Mouse (Mus musculus) forebrain, embryonic 14.5 days (tissue): Measurements from ENCODE around the gene Acer3. TPM values are rescaled to one million over a fixed set of nuclear protein-coding genes. Genes with fewer than 3 reads are reported as not detected.
A peak's percentile ranks its signal among the peaks of the same experiment; 100 is the strongest.

ENCODE experiments used
- ATAC-seq: fragments of 200-750 bp; cut with Nextera tagmentation; 2 replicates; pipeline ENCODE4 v1.8.0; 2017; ENCODE audit warnings: mild to moderate bottlenecking, moderate library complexity
- DNase-seq: peaks from one replicate; pipeline ENCODE4 v3.0.0-alpha.2; 2015; ENCODE audit warnings: low spot score
- H3K27ac ChIP-seq: fragments of 300-500 bp; sonication (generic); 2 replicates; pipeline ENCODE4 v1.5.1; 2014; ENCODE audit warnings: low read depth, mild to moderate bottlenecking, control low read depth, low read length, moderate library complexity
- H3K27me3 ChIP-seq: fragments of 300-500 bp; sonication (generic); replicated peaks from 2 replicates; pipeline ENCODE4 v1.6.1; 2014; ENCODE audit warnings: low read length, control low read depth, mixed read lengths; ENCODE audit not compliant: control insufficient read depth, insufficient read depth
- H3K36me3 ChIP-seq: fragments of 300-500 bp; sonication (generic); 2 replicates; pipeline ENCODE4 v1.6.1; 2014; ENCODE audit warnings: low read length, control low read depth; ENCODE audit not compliant: control insufficient read depth, insufficient read depth
- H3K4me1 ChIP-seq: fragments of 300-500 bp; sonication (generic); 2 replicates; pipeline ENCODE4 v1.6.1; 2014; ENCODE audit warnings: antibody characterized with exemption, low read length, control low read depth; ENCODE audit not compliant: control insufficient read depth, insufficient read depth
- H3K4me2 ChIP-seq: fragments of 300-500 bp; sonication (generic); 2 replicates; pipeline ENCODE4 v1.6.1; 2014; ENCODE audit warnings: mild to moderate bottlenecking, control low read depth, low read length
- H3K4me3 ChIP-seq: fragments of 300-500 bp; sonication (generic); 2 replicates; pipeline ENCODE4 v1.5.1; 2014; ENCODE audit warnings: low read depth, low read length, control low read depth
- H3K9ac ChIP-seq: fragments of 300-500 bp; sonication (generic); 2 replicates; pipeline ENCODE4 v1.6.1; 2014; ENCODE audit warnings: mild to moderate bottlenecking, low read length, control low read depth, moderate library complexity
- H3K9me3 ChIP-seq: fragments of 300-500 bp; sonication (generic); replicated peaks from 2 replicates; pipeline ENCODE4 v1.6.1; 2016; ENCODE audit warnings: low read length, control low read depth, mixed read lengths; ENCODE audit not compliant: control insufficient read depth
- WGBS: fragments of 180-500 bp; shearing (Covaris S2); extraction: QIAGEN DNeasy Blood & Tissue Kit; methylation state at CpG from one replicate; pipeline ENCODE4 v1.1.7; 2014; 5-methylcytosine and 5-hydroxymethylcytosine counted together
- polyA plus RNA-seq: library from polyadenylated mRNA; unstranded; fragments of >200 nt; fragmentation: Nextera tagmentation; extraction: Ambion mirVana; gene quantifications from 2 replicates; pipeline ENCODE4 v1.2.1, GENCODE M21; 2014

Acer3 gene
- polyA plus RNA-seq, 1 experiment from 2014 or later: 10.1 TPM

DNA sequence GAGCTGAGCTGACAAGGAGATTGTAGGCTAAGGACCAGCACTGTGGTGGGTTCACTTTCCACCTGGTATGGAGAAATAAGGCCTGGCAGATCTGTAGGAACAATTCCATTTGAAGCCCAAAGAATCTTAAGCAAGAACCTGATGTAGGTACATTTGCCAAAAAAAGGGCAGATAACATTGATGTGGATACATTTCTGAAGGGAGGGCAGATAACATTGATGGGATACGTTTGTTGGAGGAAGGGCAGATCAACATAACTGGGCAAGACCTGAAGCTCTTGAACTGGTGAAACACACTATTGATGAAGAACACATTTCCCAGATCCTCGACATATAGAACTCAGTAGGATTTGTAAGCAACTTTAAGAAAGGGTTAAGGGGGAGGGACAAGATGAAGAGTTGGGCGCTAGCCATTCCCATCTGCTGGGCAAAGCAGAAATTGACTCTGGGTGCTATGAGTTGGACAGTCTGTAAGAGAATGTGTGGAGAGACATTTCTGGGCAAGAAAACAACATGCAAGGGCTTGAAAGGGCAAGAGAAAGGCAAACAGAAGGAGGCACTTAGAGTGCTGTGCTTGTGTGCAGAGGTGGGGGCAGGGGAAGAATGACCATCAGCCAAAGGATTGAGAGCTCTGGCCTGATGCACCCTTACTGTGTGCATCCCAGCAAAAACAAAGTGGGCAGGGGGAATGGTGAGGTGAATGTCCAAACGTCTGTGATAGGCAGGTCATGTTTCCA lies 8.7 kb downstream of the Acer3 start:
- no peaks in the 10 kb centered on the region for H3K36me3 ChIP-seq
- WGBS: 62% methylated on average over 4 of the region's 4 CpGs
- no peak overlapping the region for H3K4me2 ChIP-seq
- H3K4me1 ChIP-seq: peaks cover 5% of the 10 kb centered on the region; the same call in 1 of the 2 replicates
- no peak overlapping the region for H3K4me3 ChIP-seq
- no peak for DNase-seq
- H3K27ac ChIP-seq: no peak overlapping the region
- H3K27me3 ChIP-seq: no peaks in the 10 kb centered on the region
- no peaks in the 10 kb centered on the region for H3K9me3 ChIP-seq
- no peak overlapping the region for H3K9ac ChIP-seq
- no peak for ATAC-seq

DNA sequence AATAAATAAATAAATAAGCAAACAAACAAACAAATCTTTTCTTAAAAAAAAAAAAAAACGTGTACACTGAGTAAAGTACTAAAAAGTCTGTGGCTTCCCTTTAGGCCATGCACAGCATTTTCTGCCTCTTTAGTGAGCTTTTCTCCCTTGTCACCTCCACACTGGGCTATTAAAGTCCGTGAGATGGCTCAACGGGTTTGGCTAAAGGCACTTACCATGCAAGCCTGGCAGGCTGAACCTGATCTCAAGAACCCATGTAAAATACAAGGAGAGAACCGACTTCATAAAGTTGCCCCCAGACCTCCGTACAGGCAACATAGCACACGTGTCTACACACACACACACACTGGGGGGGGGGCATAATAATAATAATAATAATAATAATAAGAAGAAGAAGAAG lies 10.7 kb downstream of the Acer3 start:
- DNase-seq: no peak
- H3K9me3 ChIP-seq: no peaks in the 10 kb centered on the region
- peaks cover 5% of the 10 kb centered on the region; the same call in 1 of the 2 replicates for H3K4me1 ChIP-seq
- H3K27me3 ChIP-seq: no peaks in the 10 kb centered on the region
- no peak overlapping the region for H3K4me2 ChIP-seq
- ATAC-seq: no peak
- no peaks in the 10 kb centered on the region for H3K36me3 ChIP-seq
- H3K9ac ChIP-seq: no peak overlapping the region
- H3K4me3 ChIP-seq: no peak overlapping the region
- no peak overlapping the region for H3K27ac ChIP-seq
- WGBS: 58% methylated on average over 6 of the region's 6 CpGs

DNA sequence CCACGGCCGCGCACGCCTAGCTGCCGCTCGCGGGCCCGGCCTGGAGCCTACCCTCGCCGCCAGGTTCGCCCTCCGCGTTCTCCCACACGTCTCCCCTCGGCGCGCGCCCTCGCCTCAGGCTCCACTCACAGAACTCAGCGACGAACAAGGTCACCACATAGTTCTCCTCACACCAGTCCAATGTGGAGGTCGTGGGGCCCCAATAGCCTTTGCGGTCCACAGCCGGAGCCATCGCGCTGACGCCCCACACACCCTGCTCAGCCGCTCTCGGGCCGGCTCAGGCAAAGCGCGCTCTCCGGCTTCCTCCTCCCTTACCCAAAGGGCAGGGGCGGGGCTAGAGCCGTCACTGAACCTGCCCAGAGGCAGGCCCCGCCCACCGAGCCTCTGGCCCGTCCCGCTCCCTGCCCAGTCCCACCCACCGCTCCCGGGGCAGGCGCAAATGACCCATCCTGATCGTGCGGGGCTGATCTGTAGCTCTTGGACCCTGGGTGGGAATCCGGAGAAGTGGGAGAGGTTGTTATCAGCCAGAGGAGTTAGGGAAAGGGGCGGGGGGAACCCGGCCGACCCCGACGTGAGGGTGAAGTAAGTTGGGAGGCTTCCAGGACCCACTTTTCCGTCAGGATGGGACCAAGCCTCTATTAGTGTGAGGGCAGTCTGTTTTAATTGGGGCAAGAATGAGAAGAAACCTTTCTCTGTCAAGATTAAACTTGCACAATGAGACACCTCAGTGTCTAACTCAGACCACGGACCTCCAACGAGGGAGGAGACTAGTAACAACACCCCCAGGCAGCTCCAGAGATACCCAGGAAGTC lies 11.6 kb downstream of the Acer3 start:
- Histone ChIP-seq H3K27me3 (no peaks in the 10 kb centered on the region), H3K4me3 (peak overlapping the region; percentile 66), H3K9me3 (no peaks in the 10 kb centered on the region), H3K4me2 (peak overlapping the region; percentile 87), H3K4me1 (peaks cover 5% of the 10 kb centered on the region; the same call in 1 of the 2 replicates), H3K9ac (peak overlapping the region; percentile 77), H3K27ac (no peak overlapping the region), H3K36me3 (no peaks in the 10 kb centered on the region)
- ATAC-seq (peak; percentile 99), DNase-seq (peak; percentile 93)
- WGBS: under 1% methylated on average over 52 of the region's 53 CpGs

DNA sequence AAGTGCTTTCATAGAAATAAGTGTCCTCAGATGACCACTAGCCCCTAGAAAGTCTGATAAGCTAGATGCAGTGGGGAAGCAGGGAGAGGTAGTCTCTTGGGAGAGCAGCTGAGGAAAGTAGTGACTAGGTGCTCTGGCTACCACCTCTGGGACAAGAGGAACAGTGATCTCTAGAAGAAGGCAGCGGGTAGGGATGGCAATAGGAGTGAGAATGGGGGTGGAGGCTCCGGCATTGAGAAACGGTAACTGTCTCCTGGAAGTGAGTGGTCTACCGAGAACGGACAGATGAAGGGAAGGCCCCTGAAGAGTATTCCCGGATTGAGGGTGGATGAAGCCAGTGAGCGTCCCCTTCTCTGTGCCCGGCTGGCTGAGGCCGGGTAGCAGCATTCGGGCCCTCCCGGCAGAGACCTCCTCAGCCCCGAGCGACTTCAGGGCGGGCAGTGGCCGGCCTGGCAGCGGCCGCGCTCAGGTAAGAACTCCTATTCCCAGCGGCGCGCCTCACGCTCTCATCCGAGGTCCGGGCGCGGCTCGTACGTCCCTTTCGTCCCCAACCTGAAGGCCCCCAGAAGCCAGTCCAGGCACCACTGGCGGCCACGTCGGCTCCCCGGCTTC lies 12.3 kb downstream of the Acer3 start:
- Histone ChIP-seq H3K27me3 (no peaks in the 10 kb centered on the region), H3K4me2 (peak overlapping the region; percentile 87), H3K27ac (no peak overlapping the region), H3K4me3 (peak overlapping the region; percentile 66), H3K9ac (peak overlapping the region; percentile 77), H3K4me1 (peaks cover 5% of the 10 kb centered on the region; the same call in 1 of the 2 replicates), H3K9me3 (no peaks in the 10 kb centered on the region), H3K36me3 (no peaks in the 10 kb centered on the region)
- ATAC-seq (peak; percentile 62), DNase-seq (no peak)
- 1% methylated on average over 31 of the region's 33 CpGs for WGBS

DNA sequence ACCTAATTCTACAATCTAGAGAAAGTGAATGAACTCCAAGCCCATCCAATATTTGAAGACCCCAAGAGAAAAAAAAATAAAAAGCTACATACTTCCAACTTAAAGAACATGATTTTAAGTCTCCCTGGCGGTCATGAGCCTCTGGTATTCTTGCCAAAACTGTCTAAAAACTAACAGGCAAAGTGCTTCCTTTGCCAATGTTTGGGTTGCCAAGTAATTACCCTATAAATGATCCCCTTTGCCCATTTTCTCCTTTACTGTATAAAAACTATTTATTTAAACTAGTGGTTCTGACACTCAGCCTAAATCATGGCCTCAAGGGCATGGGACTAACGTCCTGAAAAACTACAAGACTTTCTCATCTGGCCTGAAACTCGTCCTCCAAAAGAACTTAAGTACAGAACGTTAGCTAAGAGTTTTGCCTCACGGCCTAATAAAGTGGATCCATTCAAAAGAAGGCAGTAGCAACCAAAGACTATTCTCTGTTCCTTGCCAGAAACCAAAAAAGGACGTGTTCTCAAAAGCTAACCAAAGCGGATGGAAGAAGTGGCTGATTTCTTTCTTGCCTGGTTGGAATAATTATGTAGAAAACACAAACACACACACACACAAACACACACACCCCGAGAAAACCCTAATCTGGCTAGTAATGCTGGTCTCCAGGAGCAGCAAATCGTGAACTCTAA lies 12.9 kb downstream of the Acer3 start:
- no peak for ATAC-seq

DNA sequence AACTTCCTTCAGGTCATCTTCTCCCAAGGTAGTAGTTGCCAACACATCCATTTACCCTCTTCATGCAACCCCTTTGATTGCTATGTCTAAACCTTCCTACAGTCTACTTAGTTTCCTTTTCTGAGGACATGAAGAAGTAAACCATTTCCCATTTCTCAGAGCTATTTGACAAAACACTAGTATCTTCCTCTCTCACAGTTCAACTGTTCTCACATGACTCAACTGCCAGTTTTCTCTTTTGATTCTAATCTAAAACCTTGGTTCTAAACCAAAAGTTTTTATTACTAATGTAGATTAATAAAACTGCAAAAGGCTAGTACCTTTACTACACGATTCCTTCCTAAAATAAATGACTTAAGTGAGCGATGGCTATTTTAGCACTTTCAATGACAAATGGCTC lies 13.6 kb downstream of the Acer3 start:
- Histone ChIP-seq H3K4me3 (no peak overlapping the region), H3K9ac (no peak overlapping the region), H3K27me3 (no peaks in the 10 kb centered on the region), H3K9me3 (no peaks in the 10 kb centered on the region), H3K27ac (no peak overlapping the region), H3K4me2 (no peak overlapping the region), H3K4me1 (peaks cover 5% of the 10 kb centered on the region; the same call in 1 of the 2 replicates), H3K36me3 (no peaks in the 10 kb centered on the region)
- no peak for DNase-seq
- ATAC-seq: no peak
- 89% methylated on average over 2 of the region's 2 CpGs for WGBS

More for the DNA sequence above, 12.9 kb downstream of the Acer3 start:
- Histone ChIP-seq H3K4me2 (peak overlapping the region; percentile 87), H3K27me3 (no peaks in the 10 kb centered on the region), H3K27ac (no peak overlapping the region), H3K9ac (peak overlapping the region; percentile 77; the same call in 1 of the 2 replicates), H3K4me3 (peak overlapping the region; percentile 66), H3K36me3 (no peaks in the 10 kb centered on the region), H3K4me1 (peaks cover 5% of the 10 kb centered on the region; the same call in 1 of the 2 replicates), H3K9me3 (no peaks in the 10 kb centered on the region)
- WGBS: 17% methylated on average over 9 of the region's 9 CpGs
- DNase-seq: peak; percentile 71

DNA sequence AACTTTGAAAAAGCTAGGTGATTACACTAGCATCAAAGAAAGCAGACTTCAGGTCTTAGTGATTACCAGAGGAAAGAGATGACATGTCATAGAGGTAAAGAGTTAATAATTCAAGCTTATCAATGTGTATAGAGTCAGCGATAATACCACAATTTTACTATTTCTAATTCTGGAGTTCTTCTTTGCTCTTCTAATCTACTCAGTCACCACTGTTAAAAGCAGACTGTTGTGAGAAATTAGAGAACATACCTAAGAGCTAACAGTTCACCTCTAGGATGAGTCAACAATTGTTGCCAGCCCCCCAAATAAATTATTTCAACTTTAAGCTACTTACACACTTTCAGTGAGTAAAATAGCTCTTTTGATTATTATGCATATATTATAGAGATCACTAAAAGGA lies 28.1 kb downstream of the Acer3 start:
- no peak overlapping the region for H3K9ac ChIP-seq
- H3K4me1 ChIP-seq: no peaks in the 10 kb centered on the region
- ATAC-seq: no peak
- no peak overlapping the region for H3K4me3 ChIP-seq
- DNase-seq: no peak
- H3K4me2 ChIP-seq: no peak overlapping the region
- no peaks in the 10 kb centered on the region for H3K9me3 ChIP-seq
- no peaks in the 10 kb centered on the region for H3K27me3 ChIP-seq
- H3K27ac ChIP-seq: no peak overlapping the region
- no peaks in the 10 kb centered on the region for H3K36me3 ChIP-seq
- 98% methylated on average over 1 of the region's 1 CpGs for WGBS

DNA sequence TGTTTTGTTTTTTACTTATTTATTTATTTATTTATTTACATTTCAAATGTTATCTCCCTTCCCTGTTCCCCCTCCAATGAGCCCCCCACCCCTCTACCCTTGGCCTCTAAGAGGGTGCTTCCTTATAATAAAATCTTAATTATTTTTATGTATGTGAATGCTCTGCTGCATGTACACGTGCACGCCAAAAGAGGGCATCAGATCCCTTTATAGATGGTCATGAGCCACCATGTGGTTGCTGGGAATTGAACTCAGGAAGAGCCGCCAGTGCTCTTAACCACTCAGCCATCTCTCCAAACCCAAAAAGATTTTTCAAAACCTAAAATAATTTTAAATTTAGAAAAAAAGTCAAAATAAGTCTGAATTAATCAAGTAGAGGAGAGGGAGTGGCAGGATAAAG lies 31.4 kb downstream of the Acer3 start:
- WGBS: 40% methylated on average over 3 of the region's 3 CpGs

More for the DNA sequence above, 31.4 kb downstream of the Acer3 start:
- Histone ChIP-seq H3K36me3 (no peaks in the 10 kb centered on the region), H3K4me2 (no peak overlapping the region), H3K4me3 (no peak overlapping the region), H3K9me3 (no peaks in the 10 kb centered on the region), H3K27me3 (no peaks in the 10 kb centered on the region), H3K9ac (no peak overlapping the region), H3K27ac (no peak overlapping the region), H3K4me1 (no peaks in the 10 kb centered on the region)
- ATAC-seq: no peak
- no peak for DNase-seq
